Comparison of ENCODE assay signal across 14 mouse cellular contexts in the genomic region with DNA sequence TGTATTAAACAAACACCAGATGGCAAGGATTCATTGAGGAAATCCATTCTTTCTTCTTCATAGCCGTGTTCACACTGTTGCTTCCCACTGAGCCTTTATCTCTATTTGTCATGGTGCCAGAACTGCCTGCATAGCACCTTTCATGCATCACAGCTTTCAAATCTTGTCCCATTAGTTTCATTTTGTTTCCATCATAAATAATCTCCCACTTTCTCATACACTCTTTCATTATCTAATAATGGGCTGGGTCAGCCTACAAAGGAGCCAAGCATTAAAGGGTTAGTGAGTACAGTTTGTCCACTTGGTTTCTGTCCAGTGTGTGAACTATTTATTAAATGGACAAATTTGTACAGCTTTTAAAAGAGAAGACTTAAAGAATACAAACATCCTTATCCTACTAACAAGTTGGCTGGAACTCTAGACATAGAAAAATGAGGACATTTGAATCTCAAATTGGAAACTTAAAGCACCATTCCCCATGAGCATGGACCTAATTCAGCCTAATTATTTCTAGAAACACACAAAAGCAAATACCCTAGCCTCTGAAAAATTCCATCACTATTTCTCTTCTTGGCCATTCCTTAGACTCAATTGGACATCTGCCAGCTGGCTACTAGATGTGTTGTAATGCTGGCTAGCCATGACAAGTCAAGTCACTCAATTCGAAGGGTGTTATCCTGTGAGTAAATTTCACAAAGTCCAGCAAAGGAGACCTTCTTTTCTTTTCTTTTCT.
A peak's percentile ranks its signal among the peaks of the same experiment; 100 is the strongest.
DNase-seq lines count a peak whose midpoint lies in the region; ATAC-seq and TF ChIP-seq lines count a peak whose summit lies in the region.
"Had no signal": no experiment of that assay in that cellular context is flagged by ENCODE, and none has a peak within 500 bp of the region (broad histone marks: within the 10 kb centered on the region; RNA-seq: fewer than 3 reads in every experiment).

No protein-coding gene starts in this region.

- no peak overlapping the region for H3K27ac ChIP-seq in liver, adult 2 months (replicated peaks; ENCODE audit: insufficient read depth, low read depth, low read length)
- no peak overlapping the region for H3K27ac ChIP-seq in liver, postnatal 0 days (ENCODE audit: low read depth)
- no peak overlapping the region for H3K27ac ChIP-seq in hindbrain, postnatal 0 days
- H3K27ac ChIP-seq: intestine, embryonic 15.5 days; liver, embryonic 14.5 days had no signal

- H3K27me3 ChIP-seq in liver, adult 2 months (ENCODE audit: control insufficient read depth, insufficient read depth, low read length), result no peaks in the 10 kb centered on the region
- no peaks in the 10 kb centered on the region for H3K27me3 ChIP-seq in liver, postnatal 0 days (ENCODE audit: insufficient read depth, low read length)
- no peaks in the 10 kb centered on the region for H3K27me3 ChIP-seq in hindbrain, postnatal 0 days (ENCODE audit: insufficient read depth, low read length)
- H3K27me3 ChIP-seq: intestine, embryonic 15.5 days had no signal

- H3K4me3 ChIP-seq in liver, adult 2 months (ENCODE audit: insufficient read depth, low read depth, low read length), result no peak overlapping the region
- no peak overlapping the region for H3K4me3 ChIP-seq in liver, postnatal 0 days (ENCODE audit: low read depth, low read length)
- H3K4me3 ChIP-seq in hindbrain, postnatal 0 days (ENCODE audit: low read length), result no peak overlapping the region
- H3K4me3 ChIP-seq: intestine, embryonic 15.5 days had no signal

- DNase-seq in liver, adult 2 months (ENCODE audit: extremely low read depth, low read depth, low spot score), result peak; percentile 3
- DNase-seq in liver, postnatal 0 days, result no peak
- peak; percentile 90 for DNase-seq in Muller cell, postnatal 12 days (ENCODE audit: inconsistent ontology term)
- peak; percentile 42 for DNase-seq in embryo, embryonic 11 days
- DNase-seq in hindbrain, postnatal 0 days (ENCODE audit: low spot score), result peak; percentile 63
- no peak for DNase-seq in MN1 (ENCODE audit: low spot score)
- DNase-seq in cerebellum, adult 9-10 months, result no peak
- DNase-seq: adrenal gland, postnatal 25 days; heart, adult 11 months; layer of hippocampus, adult 9-11 months; thymus, postnatal 36 days had no signal

- H3K79me2 ChIP-seq in liver, adult 2 months (ENCODE audit: control insufficient read depth, insufficient read depth, low read length), result no peaks in the 10 kb centered on the region

- no peak for ATAC-seq in liver, postnatal 0 days
- ATAC-seq in hindbrain, postnatal 0 days, result no peak
- ATAC-seq in erythroblast, adult 5-6 weeks (replicated peaks; ENCODE audit: low FRiP score, poor library complexity, severe bottlenecking), result no peak
- ATAC-seq: intestine, embryonic 15.5 days had no signal

- no peaks in the 10 kb centered on the region for H3K4me1 ChIP-seq in liver, adult 2 months (ENCODE audit: control insufficient read depth, insufficient read depth, low read length)
- H3K4me1 ChIP-seq in liver, postnatal 0 days (ENCODE audit: insufficient read depth), result no peaks in the 10 kb centered on the region
- H3K4me1 ChIP-seq in hindbrain, postnatal 0 days (ENCODE audit: insufficient read depth, low read length), result no peaks in the 10 kb centered on the region
- H3K4me1 ChIP-seq: intestine, embryonic 15.5 days had no signal

- H3K36me3 ChIP-seq in liver, adult 2 months (ENCODE audit: control insufficient read depth, insufficient read depth, low read length), result no peaks in the 10 kb centered on the region
- no peaks in the 10 kb centered on the region for H3K36me3 ChIP-seq in liver, postnatal 0 days (replicated peaks; ENCODE audit: insufficient read depth, low read length)
- no peaks in the 10 kb centered on the region for H3K36me3 ChIP-seq in hindbrain, postnatal 0 days (ENCODE audit: insufficient read depth, low read length)
- H3K36me3 ChIP-seq: intestine, embryonic 15.5 days had no signal

- TF ChIP-seq CTCF in liver, adult 2 months (IDR thresholded peaks at IDR 0.05; ENCODE audit: low read depth, low read length), result no peak
- no peak for TF ChIP-seq CTCF in liver, postnatal 0 days (IDR thresholded peaks at IDR 0.05; ENCODE audit: low read depth)
- no peak for TF ChIP-seq CTCF in hindbrain, postnatal 0 days (IDR thresholded peaks at IDR 0.05; ENCODE audit: low read depth)

- TF ChIP-seq EP300 in liver, postnatal 0 days (IDR thresholded peaks at IDR 0.05; ENCODE audit: low read depth), result no peak

- no peak overlapping the region for H3K9ac ChIP-seq in liver, adult 2 months (ENCODE audit: low read depth, low read length)
- no peak overlapping the region for H3K9ac ChIP-seq in liver, postnatal 0 days (replicated peaks)
- no peak overlapping the region for H3K9ac ChIP-seq in hindbrain, postnatal 0 days (replicated peaks; ENCODE audit: low read length)
- H3K9ac ChIP-seq: intestine, embryonic 15.5 days; liver, embryonic 14.5 days had no signal

- TF ChIP-seq POLR2A in liver, adult 2 months (IDR thresholded peaks at IDR 0.05; ENCODE audit: extremely low read depth, insufficient read depth, low read length), result no peak

- H3K4me2 ChIP-seq in liver, postnatal 0 days (ENCODE audit: low read depth, low read length), result no peak overlapping the region
- H3K4me2 ChIP-seq in hindbrain, postnatal 0 days (ENCODE audit: low read depth, low read length), result no peak overlapping the region
- H3K4me2 ChIP-seq: intestine, embryonic 15.5 days had no signal

- 54% methylated on average over 2 of the region's 2 CpGs for WGBS in liver, adult 2 months
- WGBS in liver, postnatal 0 days (ENCODE audit: insufficient replicate concordance), result 65% methylated on average over 2 of the region's 2 CpGs
- WGBS in hindbrain, postnatal 0 days, result 20% methylated on average over 2 of the region's 2 CpGs

- H3K9me3 ChIP-seq in liver, postnatal 0 days (ENCODE audit: low read length), result no peaks in the 10 kb centered on the region
- H3K9me3 ChIP-seq in hindbrain, postnatal 0 days (ENCODE audit: low read length), result no peaks in the 10 kb centered on the region
- H3K9me3 ChIP-seq: intestine, embryonic 15.5 days had no signal

Comparison
In these comparisons a context has a peak if more than half of its experiments do, and no peak if none do; other contexts are left out.
1. DNase-seq: peak in liver, adult 2 months (single experiment), Muller cell, postnatal 12 days (single experiment), embryo, embryonic 11 days (single experiment) and hindbrain, postnatal 0 days (single experiment); none in liver, postnatal 0 days (single experiment), MN1 (single experiment) and cerebellum, adult 9-10 months (single experiment).